Mouse (Mus musculus) midbrain, embryonic 13.5 days (tissue): ENCODE measurements at regions not wholly inside any gene's neighbourhood (a gene's known extent, or its start where the extent isn't known, plus 50 kb on each side); places are given as distances from the start of the nearest gene placed in this dataset.

Experiments
- ATAC-seq: fragments of 200-750 bp; cut with Nextera tagmentation; 2 replicates; pipeline ENCODE4 v1.8.0; 2017; ENCODE audit warnings: mild to moderate bottlenecking, moderate TSS enrichment, moderate library complexity
- H3K27ac ChIP-seq: fragments of 300-500 bp; sonication (generic); 2 replicates; pipeline ENCODE4 v1.5.1; 2015; ENCODE audit warnings: inconsistent platforms, mild to moderate bottlenecking, moderate library complexity
- H3K27me3 ChIP-seq: fragments of 300-500 bp; sonication (generic); 2 replicates; pipeline ENCODE4 v1.6.1; 2015; ENCODE audit warnings: mild to moderate bottlenecking, inconsistent platforms
- H3K36me3 ChIP-seq: fragments of 300-500 bp; sonication (generic); 2 replicates; pipeline ENCODE4 v1.6.1; 2015; ENCODE audit warnings: mild to moderate bottlenecking, inconsistent platforms
- H3K4me1 ChIP-seq: fragments of 300-500 bp; sonication (generic); replicated peaks from 2 replicates; pipeline ENCODE4 v1.6.1; 2015; ENCODE audit warnings: inconsistent platforms
- H3K4me2 ChIP-seq: fragments of 300-500 bp; sonication (generic); replicated peaks from 2 replicates; pipeline ENCODE4 v1.6.1; 2015; ENCODE audit warnings: moderate library complexity, mild to moderate bottlenecking, inconsistent platforms
- H3K4me3 ChIP-seq: fragments of 300-500 bp; sonication (generic); replicated peaks from 2 replicates; pipeline ENCODE4 v1.5.1; 2015; ENCODE audit warnings: mild to moderate bottlenecking, inconsistent platforms
- H3K9ac ChIP-seq: fragments of 300-500 bp; sonication (generic); replicated peaks from 2 replicates; pipeline ENCODE4 v1.6.1; 2015; ENCODE audit warnings: mild to moderate bottlenecking, inconsistent platforms
- H3K9me3 ChIP-seq: fragments of 300-500 bp; sonication (generic); 2 replicates; pipeline ENCODE4 v1.6.1; 2016; ENCODE audit warnings: mild to moderate bottlenecking, inconsistent platforms
- WGBS: fragments of 180-500 bp; shearing (Covaris S2); methylation state at CpG from one replicate; pipeline ENCODE4 v1.1.7; 2015; 5-methylcytosine and 5-hydroxymethylcytosine counted together

- H3K9ac ChIP-seq: no peak overlapping the region
- 79% methylated on average over 5 of the region's 5 CpGs for WGBS
- H3K4me2 ChIP-seq: no peak overlapping the region
- H3K4me1 ChIP-seq: 0 out of 2 replicates have a peak, but pooled peaks cover 4% of the 10 kb centered on the region
- no peaks in the 10 kb centered on the region for H3K9me3 ChIP-seq
- no peak overlapping the region for H3K27ac ChIP-seq
- H3K4me3 ChIP-seq: no peak overlapping the region
- no peak for ATAC-seq
- no peaks in the 10 kb centered on the region for H3K36me3 ChIP-seq
- no peaks in the 10 kb centered on the region for H3K27me3 ChIP-seq
Observed at GRCm38 (mm10) chr3:103408724-103409123, 129.6 kb downstream of the Trim33 start.

DNA sequence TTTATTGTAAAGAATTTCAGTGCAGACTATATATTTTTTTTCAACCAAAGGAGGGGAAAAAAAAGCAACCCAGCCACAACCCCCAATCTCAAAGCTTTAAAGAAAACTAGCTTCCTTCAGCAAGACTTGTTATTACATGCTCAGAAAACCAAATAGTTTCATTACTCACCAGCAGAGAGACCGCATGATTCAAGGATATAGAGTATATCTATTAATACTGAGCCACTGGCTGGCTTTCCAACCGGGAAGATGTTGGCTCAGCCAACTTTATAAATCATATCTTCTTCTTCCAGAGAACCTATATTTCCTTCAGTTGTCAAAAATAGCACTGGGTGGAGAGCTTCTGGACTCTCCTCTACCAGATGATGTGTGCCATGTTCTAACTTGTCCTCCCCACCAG, 133.2 kb downstream of the Trim33 start:
- no peak overlapping the region for H3K9ac ChIP-seq
- H3K9me3 ChIP-seq: no peaks in the 10 kb centered on the region
- no peak overlapping the region for H3K27ac ChIP-seq
- H3K4me2 ChIP-seq: no peak overlapping the region
- no peaks in the 10 kb centered on the region for H3K4me1 ChIP-seq
- H3K27me3 ChIP-seq: no peaks in the 10 kb centered on the region
- H3K36me3 ChIP-seq: no peaks in the 10 kb centered on the region
- WGBS: 92% methylated on average over 2 of the region's 2 CpGs
- no peak for ATAC-seq
- H3K4me3 ChIP-seq: no peak overlapping the region

- Histone ChIP-seq H3K4me3 (no peak overlapping the region), H3K27me3 (no peaks in the 10 kb centered on the region), H3K36me3 (no peaks in the 10 kb centered on the region), H3K4me1 (peaks cover 13% of the 10 kb centered on the region), H3K4me2 (no peak overlapping the region), H3K9me3 (no peaks in the 10 kb centered on the region), H3K27ac (no peak overlapping the region), H3K9ac (no peak overlapping the region)
- no peak for ATAC-seq
- 83% methylated on average over 8 of the region's 8 CpGs for WGBS
Observed at GRCm38 (mm10) chr3:103415051-103415695, 136.1 kb downstream of the Trim33 start.

- Histone ChIP-seq H3K27ac (no peak overlapping the region; the same call in 1 of the 2 replicates), H3K27me3 (no peaks in the 10 kb centered on the region), H3K9me3 (no peaks in the 10 kb centered on the region), H3K4me2 (no peak overlapping the region), H3K4me3 (no peak overlapping the region), H3K36me3 (no peaks in the 10 kb centered on the region), H3K9ac (no peak overlapping the region), H3K4me1 (peaks cover 24% of the 10 kb centered on the region)
- no peak for ATAC-seq
- 49% methylated on average over 2 of the region's 2 CpGs for WGBS
Observed at GRCm38 (mm10) chr3:103416296-103416695, 137.2 kb downstream of the Trim33 start.

- no peak overlapping the region for H3K4me2 ChIP-seq
- peaks cover 29% of the 10 kb centered on the region for H3K4me1 ChIP-seq
- ATAC-seq: no peak
- H3K9ac ChIP-seq: no peak overlapping the region
- no peak overlapping the region for H3K4me3 ChIP-seq
- WGBS: 93% methylated on average over 4 of the region's 4 CpGs
- H3K36me3 ChIP-seq: no peaks in the 10 kb centered on the region
- no peaks in the 10 kb centered on the region for H3K9me3 ChIP-seq
- no peaks in the 10 kb centered on the region for H3K27me3 ChIP-seq
- H3K27ac ChIP-seq: no peak overlapping the region
Observed at GRCm38 (mm10) chr3:103417781-103418180, 138.7 kb downstream of the Trim33 start.

DNA sequence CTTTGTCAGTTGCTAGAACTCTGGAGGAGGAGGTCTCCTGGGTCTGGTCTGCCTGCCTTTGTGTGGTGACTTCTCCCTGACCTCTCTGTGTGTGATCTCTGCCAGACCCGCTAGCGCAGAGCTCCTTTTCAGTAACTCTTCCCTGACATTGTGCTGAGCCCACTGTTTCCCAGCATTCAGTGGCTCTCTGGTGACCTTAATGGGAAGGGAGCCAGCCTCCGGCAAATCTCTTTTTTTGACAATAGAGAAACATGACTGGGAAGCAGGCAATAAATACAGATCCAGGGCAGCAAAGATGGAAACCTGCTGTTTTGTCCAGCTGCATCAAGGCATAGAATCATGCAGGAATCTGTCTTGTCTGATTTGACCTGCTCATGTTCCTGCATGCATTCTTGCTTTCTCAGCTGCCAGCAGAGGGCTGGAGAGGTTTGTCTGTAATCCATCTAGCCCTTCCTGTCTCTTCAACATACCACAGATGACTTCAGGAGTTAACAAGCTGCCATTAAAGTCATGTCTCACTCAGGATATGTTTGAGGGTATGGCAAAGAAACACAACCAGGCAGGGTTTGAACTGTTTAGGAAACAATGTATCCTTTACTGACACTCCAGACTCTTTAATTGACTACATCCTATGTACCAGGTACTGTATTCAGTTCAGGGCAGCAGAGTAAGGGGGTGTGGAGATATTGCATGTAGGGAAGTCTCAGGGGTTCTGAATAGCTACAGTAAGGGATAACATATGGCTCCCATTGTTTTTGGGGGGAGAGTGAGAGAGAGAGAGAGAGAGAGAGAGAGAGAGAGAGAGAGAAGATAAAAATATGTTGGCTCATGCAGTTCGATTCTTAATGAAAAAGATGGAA, 140.9 kb downstream of the Trim33 start:
- Histone ChIP-seq H3K27me3 (no peaks in the 10 kb centered on the region), H3K4me1 (peaks cover 29% of the 10 kb centered on the region), H3K9me3 (no peaks in the 10 kb centered on the region), H3K4me3 (no peak overlapping the region), H3K27ac (peak overlapping the region; percentile 72), H3K9ac (no peak overlapping the region), H3K36me3 (no peaks in the 10 kb centered on the region), H3K4me2 (no peak overlapping the region)
- WGBS: 13% methylated on average over 4 of the region's 4 CpGs
- ATAC-seq: peak; percentile 64

DNA sequence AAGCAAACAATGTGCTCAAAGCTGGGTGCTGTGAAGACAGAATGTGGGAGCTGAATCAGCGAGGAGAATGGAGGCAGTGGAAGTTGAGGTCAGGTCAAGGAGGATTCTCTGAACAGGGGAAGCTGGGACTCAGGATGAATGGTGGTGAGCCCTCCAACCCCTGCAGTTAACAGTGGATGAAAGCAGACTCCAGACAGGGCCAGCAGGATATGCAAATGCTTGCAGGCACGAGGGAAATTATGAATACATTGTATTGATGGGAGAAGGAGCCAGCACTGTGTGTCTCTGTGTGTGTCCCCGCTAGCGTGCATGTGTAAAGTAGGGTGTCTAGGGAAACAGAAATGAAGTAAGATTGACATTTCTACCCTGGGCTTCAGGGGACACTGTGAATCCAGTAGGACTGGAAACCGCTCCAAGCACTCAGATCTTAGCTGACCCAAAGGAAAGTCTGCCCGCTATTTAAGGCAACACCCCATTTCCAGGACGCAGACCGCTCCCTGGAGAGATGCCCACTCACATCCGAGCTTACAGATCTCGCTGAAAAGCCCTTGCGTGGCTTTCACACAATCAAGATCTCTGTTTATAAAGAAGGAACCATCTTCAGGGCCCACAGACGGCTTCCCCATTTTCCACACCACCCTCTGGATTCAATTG, 141.7 kb downstream of the Trim33 start:
- Histone ChIP-seq H3K36me3 (no peaks in the 10 kb centered on the region), H3K27me3 (no peaks in the 10 kb centered on the region), H3K9me3 (no peaks in the 10 kb centered on the region), H3K27ac (peak overlapping the region; percentile 72), H3K4me1 (peaks cover 29% of the 10 kb centered on the region), H3K4me3 (no peak overlapping the region), H3K4me2 (no peak overlapping the region), H3K9ac (no peak overlapping the region)
- ATAC-seq: peak; percentile 77
- 45% methylated on average over 12 of the region's 12 CpGs for WGBS

DNA sequence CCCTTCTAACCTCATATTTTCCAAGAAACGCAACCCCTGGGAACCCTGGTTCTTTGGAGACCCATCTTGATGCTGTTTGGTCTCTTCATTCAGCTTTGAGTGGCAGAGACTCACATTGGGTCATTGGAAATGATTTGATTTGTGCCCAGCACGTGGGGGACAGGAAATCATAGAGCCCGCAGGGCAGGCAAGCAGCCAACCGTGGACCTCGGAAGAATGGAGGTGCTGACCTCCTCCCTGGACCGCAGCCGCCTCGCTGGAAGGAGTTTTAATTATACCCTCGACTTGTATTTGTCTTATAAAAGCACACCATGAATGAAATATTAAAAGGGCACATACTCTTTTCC, 142.2 kb downstream of the Trim33 start:
- WGBS: 29% methylated on average over 9 of the region's 9 CpGs
- H3K4me2 ChIP-seq: no peak overlapping the region

DNA sequence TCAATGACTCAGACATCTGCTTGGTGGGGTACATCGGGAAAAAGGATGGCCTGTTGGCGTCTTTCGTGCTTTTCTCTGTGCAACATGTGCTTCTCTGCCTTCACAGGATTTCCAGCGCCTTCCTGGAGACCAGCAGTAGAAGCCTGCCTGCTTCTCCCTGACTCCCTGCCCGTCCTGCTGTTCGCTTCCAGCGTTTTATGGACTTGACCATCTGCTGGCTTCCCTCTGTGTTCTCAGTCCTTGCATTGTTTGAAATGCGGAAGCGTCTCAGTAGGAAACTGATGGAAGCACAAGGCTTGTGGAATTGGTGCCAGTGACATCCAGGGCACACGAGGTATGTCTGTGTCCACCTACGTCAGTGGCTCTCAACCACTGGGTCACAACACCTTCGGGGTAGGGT, 143.7 kb downstream of the Trim33 start:
- Histone ChIP-seq H3K4me2 (no peak overlapping the region), H3K9ac (no peak overlapping the region), H3K4me3 (no peak overlapping the region), H3K4me1 (peaks cover 29% of the 10 kb centered on the region), H3K9me3 (no peaks in the 10 kb centered on the region), H3K36me3 (no peaks in the 10 kb centered on the region), H3K27ac (no peak overlapping the region), H3K27me3 (no peaks in the 10 kb centered on the region)
- no peak for ATAC-seq
- 87% methylated on average over 12 of the region's 12 CpGs for WGBS

More for the DNA sequence above, 142.2 kb downstream of the Trim33 start:
- Histone ChIP-seq H3K9me3 (no peaks in the 10 kb centered on the region), H3K27ac (peak overlapping the region; percentile 72), H3K27me3 (no peaks in the 10 kb centered on the region), H3K9ac (no peak overlapping the region), H3K4me3 (no peak overlapping the region), H3K4me1 (peaks cover 29% of the 10 kb centered on the region), H3K36me3 (no peaks in the 10 kb centered on the region)
- ATAC-seq: no peak

DNA sequence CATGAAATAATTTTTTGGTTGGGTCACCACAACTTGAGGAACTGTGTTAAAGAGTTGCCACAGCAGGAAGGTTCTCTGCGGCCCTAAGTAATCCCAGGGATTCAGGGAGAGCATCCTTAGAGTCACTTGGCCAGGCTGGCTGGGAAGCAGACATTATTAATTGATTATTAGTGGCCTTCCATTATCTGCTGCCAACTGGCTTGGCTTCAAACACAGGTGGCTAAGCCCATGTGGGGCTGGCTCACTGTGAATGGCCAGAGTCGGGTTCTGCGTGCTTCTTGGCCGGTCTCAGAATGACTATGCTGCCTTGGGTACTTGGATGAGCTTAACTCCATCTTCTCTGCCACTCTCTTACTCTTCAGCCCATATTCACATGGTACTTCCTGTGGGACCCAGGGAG, 144.2 kb downstream of the Trim33 start:
- Histone ChIP-seq H3K27ac (no peak overlapping the region), H3K27me3 (no peaks in the 10 kb centered on the region), H3K9ac (no peak overlapping the region), H3K9me3 (no peaks in the 10 kb centered on the region), H3K36me3 (no peaks in the 10 kb centered on the region), H3K4me3 (no peak overlapping the region), H3K4me2 (no peak overlapping the region), H3K4me1 (peaks cover 29% of the 10 kb centered on the region)
- WGBS: 90% methylated on average over 4 of the region's 4 CpGs
- ATAC-seq: no peak

DNA sequence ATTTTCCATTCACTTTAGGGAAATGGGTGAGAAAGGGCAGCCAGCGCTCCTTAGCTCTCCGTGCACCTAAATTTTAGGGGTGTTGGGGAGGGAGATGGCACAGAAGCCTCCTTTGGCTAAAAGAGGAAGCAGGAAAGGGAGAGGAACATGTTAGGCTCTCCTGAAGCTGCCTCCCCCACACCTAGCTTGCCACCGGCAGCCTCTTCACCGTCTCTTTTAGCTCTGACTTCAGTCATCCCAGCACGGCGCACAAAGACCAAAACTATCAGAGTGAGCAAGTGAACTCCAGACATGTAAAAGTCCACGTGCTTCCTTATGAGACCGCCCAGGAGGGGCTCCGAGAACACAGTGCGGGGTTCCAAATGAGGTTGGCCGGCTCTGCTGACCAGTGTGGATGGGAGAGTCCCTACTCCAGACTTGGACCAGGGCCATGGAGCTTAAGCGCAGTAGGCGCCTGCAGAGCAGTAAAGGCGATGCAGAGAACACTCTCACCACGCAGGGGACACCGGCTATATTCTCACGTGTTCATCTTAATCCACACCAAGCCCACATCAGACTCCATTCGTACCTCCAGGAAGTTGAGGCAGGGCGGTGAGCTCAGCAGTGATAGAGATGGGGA, 146.8 kb downstream of the Trim33 start:
- H3K27ac ChIP-seq: no peak overlapping the region
- no peak overlapping the region for H3K9ac ChIP-seq
- no peaks in the 10 kb centered on the region for H3K9me3 ChIP-seq
- H3K36me3 ChIP-seq: no peaks in the 10 kb centered on the region
- H3K4me1 ChIP-seq: peaks cover 9% of the 10 kb centered on the region
- H3K27me3 ChIP-seq: no peaks in the 10 kb centered on the region
- H3K4me3 ChIP-seq: no peak overlapping the region
- no peak overlapping the region for H3K4me2 ChIP-seq
- 90% methylated on average over 19 of the region's 19 CpGs for WGBS
- no peak for ATAC-seq

- no peaks in the 10 kb centered on the region for H3K4me1 ChIP-seq
- no peak overlapping the region for H3K27ac ChIP-seq
- H3K27me3 ChIP-seq: no peaks in the 10 kb centered on the region
- no peaks in the 10 kb centered on the region for H3K9me3 ChIP-seq
- H3K4me2 ChIP-seq: no peak overlapping the region
- H3K4me3 ChIP-seq: no peak overlapping the region
- no peaks in the 10 kb centered on the region for H3K36me3 ChIP-seq
- ATAC-seq: no peak
- 23% methylated on average over 5 of the region's 5 CpGs for WGBS
- H3K9ac ChIP-seq: no peak overlapping the region
Observed at GRCm38 (mm10) chr3:103429227-103429788, 145.7 kb upstream of the Syt6 start.
